Mouse (Mus musculus): ENCODE results near the gene Zfp366.

GRCm38 (mm10) chr13:99279351-99279750 lies 94.7 kb downstream of the Zfp366 start:
- TF ChIP-seq CTCF (conservative IDR thresholded peaks at IDR 0.05; ENCODE audit: insufficient read depth, insufficient read length, low read depth, low read length) (no peak), POLR2A (IDR thresholded peaks at IDR 0.05; ENCODE audit: low read depth, low read length) (no peak)

Data from kidney, adult 2 months (tissue).